Mouse (Mus musculus) liver, adult (tissue): Measurements from ENCODE around the gene Mgrn1.

ENCODE experiments used
- GATA4 ChIP-seq: IDR thresholded peaks from 2 replicates; pipeline ENCODE4 v1.6.1; 2014; ENCODE audit warnings: mild to moderate bottlenecking, low read length; ENCODE audit not compliant: insufficient replicate concordance

Mgrn1 gene

DNA sequence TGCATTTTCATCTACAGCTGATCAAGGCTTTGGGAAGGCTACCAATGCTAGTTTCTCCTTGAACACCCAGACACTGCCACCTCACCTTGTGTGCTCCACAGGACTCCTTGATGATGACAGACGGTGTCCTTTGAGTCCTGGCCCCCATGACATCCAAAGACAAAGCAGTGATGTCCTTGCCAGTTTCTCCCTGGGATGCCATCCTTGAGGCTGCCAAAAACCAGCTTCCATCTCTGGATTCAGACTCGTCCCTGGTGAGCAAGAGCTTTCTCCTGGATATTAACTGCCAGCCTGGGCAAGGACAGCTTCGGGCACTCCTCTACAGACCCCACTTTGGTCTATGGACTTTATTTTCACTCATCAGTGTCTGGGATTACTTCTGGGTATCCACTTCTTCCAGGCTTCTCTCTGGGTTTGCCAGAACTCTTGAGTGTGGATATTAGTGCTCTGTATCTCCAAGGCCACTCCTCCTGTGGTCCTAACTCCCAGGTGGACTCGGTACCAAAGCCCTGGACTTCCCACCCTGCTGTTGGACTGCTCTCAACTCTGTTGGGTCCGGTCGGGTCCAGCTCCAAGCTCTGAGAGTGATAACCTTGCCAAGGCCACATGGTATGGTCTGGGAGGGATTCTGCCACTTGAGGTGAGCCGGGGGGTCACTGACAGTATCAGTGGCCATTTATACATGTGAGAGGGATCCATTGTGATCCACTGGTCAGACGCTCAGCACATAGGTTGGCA is 79.5 kb downstream of the Mgrn1 start:
- no peak for TF ChIP-seq GATA4

- TF ChIP-seq GATA4, result no peak
Observed at GRCm38 (mm10) chr16:4968426-4968825, 82.4 kb downstream of the Mgrn1 start.

DNA sequence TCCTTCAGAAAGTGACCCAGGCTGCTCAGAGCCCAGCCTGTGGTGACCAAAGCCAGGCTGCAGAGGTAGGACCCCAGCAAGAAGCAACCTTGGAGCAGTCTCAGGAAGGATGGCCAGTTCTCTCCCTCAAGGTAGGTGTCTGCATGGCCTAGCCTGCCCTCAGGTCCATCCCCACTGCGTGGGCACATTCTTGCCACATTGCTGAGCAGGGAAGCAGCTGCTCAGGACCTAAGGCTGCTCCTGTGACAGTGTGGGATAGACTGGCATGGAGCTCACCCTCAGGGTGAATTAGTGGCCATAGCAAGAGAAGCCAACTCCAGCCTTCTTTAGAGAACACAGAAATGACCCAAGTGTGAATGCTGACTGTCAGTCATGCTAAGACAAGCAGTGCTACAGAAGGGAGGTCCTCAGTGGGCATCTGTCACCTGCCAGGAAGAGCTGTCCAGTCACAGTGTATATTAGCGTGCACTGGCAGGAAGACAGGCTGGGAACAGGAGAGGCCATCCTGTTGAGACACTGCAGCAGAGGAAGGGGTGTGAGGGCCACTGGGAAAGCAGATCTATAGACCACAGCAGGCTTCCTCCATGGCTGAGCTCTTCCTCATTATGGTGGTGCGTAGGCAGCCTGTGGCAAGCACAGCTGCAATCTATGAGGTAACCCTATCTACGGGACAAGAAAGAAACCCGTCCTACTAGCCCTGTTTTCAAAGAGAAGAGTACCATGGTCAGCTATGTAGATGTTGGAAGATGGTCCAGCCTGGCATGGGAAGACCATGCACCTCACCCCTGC is 83.2 kb downstream of the Mgrn1 start:
- TF ChIP-seq GATA4, result no peak

DNA sequence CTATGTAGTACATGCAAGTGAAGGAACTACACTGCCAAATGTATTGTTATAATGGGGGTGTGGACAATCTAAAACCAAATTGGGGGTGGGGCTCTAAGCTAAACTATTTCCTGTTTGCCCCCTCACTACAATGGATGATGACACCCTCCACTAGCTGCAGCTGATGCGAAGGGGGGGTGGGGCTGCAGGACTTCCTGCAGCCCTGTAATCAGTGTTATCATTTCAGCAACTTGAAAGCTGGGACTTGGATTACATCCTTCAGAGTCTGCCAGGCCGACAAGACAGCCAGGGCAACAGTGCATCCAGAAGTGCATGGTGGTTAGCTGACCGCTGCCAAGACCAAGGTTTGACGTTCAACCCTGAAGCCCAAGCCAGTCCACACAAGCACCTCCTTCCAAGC is 85.6 kb downstream of the Mgrn1 start:
- no peak; the same call in 1 of the 2 replicates for TF ChIP-seq GATA4

DNA sequence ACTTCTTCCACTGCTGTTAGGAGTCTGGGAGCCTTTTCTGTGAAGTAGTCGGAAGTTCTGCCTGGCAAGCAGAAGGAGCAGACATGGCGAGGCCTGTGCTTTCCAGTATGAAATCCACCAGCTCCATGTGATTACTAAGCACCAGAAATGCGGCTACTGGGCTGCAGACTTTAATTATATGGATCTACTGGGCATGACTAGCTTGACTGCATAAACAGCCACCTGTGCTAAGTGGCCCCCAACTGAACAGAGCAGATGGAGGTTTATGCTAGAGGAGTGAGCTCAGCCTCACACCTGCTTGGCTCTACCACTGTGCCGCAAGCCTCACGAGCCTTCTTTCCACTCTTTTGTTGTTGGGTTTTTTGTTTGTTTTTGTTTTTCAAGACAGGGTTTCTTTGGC is 88.5 kb downstream of the Mgrn1 start:
- no peak for TF ChIP-seq GATA4

GRCm38 (mm10) chr16:4976180-4976579 is 90.1 kb downstream of the Mgrn1 start:
- TF ChIP-seq GATA4, result no peak

GRCm38 (mm10) chr16:4978275-4979051 is 92.4 kb downstream of the Mgrn1 start:
- no peak for TF ChIP-seq GATA4

DNA sequence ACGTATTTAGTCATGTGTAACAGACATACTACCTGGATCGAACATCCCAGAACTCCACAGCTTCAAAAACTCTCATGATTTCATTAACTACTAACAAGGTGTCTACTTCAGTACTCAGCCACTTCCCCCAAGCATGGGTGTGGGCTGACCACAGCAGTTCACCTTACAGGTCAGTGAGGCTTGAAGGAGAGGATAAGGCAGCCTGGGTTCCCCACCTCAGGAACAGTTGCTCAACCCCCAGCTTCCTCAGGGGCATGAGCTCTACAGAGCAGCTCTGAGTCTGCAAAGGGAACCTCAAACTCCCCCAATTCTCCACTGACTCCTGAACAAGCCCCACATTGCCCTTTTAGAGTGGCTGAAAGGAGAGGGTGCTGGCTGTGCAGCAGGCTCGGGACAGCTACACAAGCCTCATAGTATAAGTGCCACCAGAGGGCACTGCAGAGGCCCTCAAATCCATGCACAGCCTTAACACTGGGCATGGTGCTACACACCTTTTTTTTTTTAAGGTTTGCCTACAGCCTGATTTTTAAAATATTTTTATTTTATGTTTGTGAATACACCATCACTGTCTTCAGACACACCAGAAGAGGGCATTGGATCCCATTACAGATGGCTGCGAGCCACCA is 93.8 kb downstream of the Mgrn1 start:
- no peak for TF ChIP-seq GATA4

GRCm38 (mm10) chr16:4984717-4985116 is 98.7 kb downstream of the Mgrn1 start:
- TF ChIP-seq GATA4, result no peak
